Mouse (Mus musculus) c-Kit-positive CD71-negative TER-119-negative erythroid progenitor cells, embryonic 14.5 days (primary cell): ENCODE results near the gene Ccdc127.

Source experiments
- DNase-seq: peaks from one replicate; pipeline ENCODE4 v3.0.0-alpha.2; 2013; ENCODE audit warnings: low read depth

The Ccdc127 gene

DNA sequence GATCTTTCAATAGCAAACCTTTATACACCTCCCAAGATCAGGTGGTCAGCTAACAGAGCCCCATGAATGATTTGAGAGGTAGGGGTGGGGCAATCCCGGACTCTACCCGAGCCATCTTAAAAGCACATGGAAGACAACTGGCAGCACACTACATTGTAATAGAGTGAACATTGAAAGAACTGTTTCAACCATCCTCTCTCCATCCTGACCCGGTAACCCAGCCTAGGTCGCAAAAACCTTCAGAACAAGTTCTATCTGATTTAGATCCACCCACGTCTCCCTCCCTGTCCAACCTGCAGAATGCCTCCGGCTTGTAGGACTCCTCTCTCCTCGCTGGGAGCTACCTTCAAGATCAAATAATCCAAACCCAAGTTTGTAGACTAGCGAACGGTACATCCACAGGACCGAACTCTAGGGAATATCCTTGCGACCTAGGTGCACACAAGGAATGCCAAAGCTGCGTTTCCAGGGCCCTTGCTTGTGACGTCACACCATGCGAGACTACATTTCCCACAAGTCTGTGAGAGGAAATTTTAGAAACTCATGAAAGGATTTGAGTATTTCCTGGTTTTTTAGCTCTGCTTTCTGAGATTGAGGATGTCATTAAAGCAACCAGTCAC is 40.4 kb downstream of the Ccdc127 start, which contains the start of gene Zfp72:
Gene Zfp72, minus strand, starts transcription at position 466 of the 620 bp plus-strand sequence.
- DNase-seq: peak; percentile 38

DNA sequence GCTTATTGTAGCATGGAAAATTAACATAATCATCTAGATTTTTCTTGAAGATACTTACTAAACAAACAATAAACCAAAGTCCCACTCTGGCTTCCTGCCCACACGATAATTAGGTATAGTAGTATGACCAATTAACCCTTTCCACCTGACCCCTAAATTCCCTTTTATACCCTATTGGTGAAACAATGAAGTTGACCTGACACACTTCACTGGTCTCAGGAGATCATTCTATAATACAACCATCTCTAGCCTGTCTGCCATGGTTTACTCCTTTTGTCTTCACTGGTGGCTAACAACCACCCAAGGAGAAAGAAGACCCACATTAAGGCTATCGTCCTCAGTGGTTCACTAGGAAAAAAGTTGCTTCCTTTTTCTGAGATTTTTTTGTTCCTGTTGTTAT is 41.0 kb downstream of the Ccdc127 start:
- DNase-seq: no peak

DNA sequence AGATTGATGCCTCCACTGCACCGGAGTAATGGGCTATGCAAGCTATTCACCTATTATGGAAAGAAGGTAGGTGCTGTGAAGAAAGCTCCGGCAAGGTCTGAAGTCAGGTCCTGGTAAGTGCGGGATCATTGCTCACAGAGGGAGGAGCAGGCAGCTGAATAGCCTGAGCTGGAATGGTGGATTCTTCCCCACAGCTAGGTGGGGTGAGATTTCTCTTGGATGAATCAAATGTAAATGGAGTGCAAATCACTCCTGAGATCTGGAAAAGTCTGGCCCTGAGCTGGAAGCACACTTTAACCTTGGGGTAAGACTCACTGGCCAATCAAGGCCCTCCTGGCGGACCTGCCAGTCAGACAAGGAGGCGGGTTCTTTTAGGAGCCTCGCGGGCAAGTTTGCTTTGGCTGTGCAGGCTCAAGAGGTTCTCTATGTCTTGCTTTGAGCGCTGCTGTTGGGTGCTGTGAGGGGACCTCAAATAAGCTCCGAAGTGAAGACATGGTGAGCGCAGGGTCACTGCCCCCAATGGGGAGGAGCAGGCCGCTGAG is 49.3 kb downstream of the Ccdc127 start, which contains the start of gene Ftl1-ps1:
Gene Ftl1-ps1, plus strand, starts transcription at position 397 of the 542 bp plus-strand sequence.
- no peak for DNase-seq
